Mouse (Mus musculus) heart, embryonic 10.5 days (tissue): ENCODE measurements around the gene Apom. TPM values are rescaled to one million over a fixed set of nuclear protein-coding genes. Genes with fewer than 3 reads are reported as not detected.

ENCODE experiments used
- DNase-seq: peaks from one replicate; pipeline ENCODE4 v3.0.0-alpha.2; 2017; ENCODE audit warnings: low spot score
- H3K27ac ChIP-seq: fragments of 300-500 bp; sonication (generic); 2 replicates; pipeline ENCODE4 v1.5.1; 2016; ENCODE audit warnings: mild to moderate bottlenecking
- H3K27me3 ChIP-seq: fragments of 300-500 bp; sonication (generic); 2 replicates; pipeline ENCODE4 v1.6.1; 2016; ENCODE audit warnings: mild to moderate bottlenecking; ENCODE audit not compliant: poor library complexity, insufficient read depth, severe bottlenecking
- H3K36me3 ChIP-seq: fragments of 300-500 bp; sonication (generic); 2 replicates; pipeline ENCODE4 v1.6.1; 2016; ENCODE audit warnings: mild to moderate bottlenecking, moderate library complexity
- H3K4me1 ChIP-seq: fragments of 300-500 bp; sonication (generic); 2 replicates; pipeline ENCODE4 v1.6.1; 2016; ENCODE audit warnings: mild to moderate bottlenecking
- H3K4me3 ChIP-seq: fragments of 300-500 bp; sonication (generic); 2 replicates; pipeline ENCODE4 v1.5.1; 2016; ENCODE audit warnings: mild to moderate bottlenecking, moderate library complexity
- H3K9me3 ChIP-seq: fragments of 300-500 bp; sonication (generic); 2 replicates; pipeline ENCODE4 v1.6.1; 2016; ENCODE audit warnings: mild to moderate bottlenecking, moderate library complexity
- WGBS: fragments of 180-500 bp; shearing (Covaris S2); methylation state at CpG from one replicate; pipeline ENCODE4 v1.1.7; 2016; 5-methylcytosine and 5-hydroxymethylcytosine counted together
- polyA plus RNA-seq: library from polyadenylated mRNA; unstranded; fragments of >200 nt; fragmentation: Nextera tagmentation; extraction: Ambion mirVana; gene quantifications from 2 replicates; pipeline ENCODE4 v1.2.1, GENCODE M21; 2016

Gene Apom
- polyA plus RNA-seq, 1 experiment from 2014 or later: 72.5 TPM

DNA sequence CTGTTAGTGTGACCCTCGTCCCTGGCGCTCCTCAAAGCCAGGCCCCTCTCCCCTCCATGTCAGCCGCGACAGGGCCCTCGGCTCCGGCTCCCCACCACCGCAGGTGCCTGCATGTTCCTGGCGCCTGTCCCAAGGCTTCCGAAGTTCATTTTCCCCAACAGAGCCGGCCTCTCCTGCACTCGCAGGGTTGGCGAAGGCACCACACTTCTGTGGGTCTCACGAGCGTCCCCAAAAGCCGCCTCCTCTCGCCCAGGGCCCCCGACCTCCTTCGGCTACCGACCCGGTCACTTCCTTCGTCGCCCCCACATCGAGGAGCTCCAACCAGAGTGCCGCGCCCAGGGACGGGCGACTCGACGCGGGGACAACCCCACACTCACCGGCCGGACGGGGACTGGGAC is 11.1 kb downstream of the Apom start:
- under 1% methylated on average over 33 of the region's 33 CpGs for WGBS
- H3K4me1 ChIP-seq: peaks cover 27% of the 10 kb centered on the region
- peak overlapping the region; percentile 97 for H3K4me3 ChIP-seq
- H3K36me3 ChIP-seq: peaks cover 57% of the 10 kb centered on the region
- H3K9me3 ChIP-seq: no peaks in the 10 kb centered on the region
- H3K27me3 ChIP-seq: no peaks in the 10 kb centered on the region
- no peak for DNase-seq
- peak overlapping the region; percentile 94 for H3K27ac ChIP-seq

DNA sequence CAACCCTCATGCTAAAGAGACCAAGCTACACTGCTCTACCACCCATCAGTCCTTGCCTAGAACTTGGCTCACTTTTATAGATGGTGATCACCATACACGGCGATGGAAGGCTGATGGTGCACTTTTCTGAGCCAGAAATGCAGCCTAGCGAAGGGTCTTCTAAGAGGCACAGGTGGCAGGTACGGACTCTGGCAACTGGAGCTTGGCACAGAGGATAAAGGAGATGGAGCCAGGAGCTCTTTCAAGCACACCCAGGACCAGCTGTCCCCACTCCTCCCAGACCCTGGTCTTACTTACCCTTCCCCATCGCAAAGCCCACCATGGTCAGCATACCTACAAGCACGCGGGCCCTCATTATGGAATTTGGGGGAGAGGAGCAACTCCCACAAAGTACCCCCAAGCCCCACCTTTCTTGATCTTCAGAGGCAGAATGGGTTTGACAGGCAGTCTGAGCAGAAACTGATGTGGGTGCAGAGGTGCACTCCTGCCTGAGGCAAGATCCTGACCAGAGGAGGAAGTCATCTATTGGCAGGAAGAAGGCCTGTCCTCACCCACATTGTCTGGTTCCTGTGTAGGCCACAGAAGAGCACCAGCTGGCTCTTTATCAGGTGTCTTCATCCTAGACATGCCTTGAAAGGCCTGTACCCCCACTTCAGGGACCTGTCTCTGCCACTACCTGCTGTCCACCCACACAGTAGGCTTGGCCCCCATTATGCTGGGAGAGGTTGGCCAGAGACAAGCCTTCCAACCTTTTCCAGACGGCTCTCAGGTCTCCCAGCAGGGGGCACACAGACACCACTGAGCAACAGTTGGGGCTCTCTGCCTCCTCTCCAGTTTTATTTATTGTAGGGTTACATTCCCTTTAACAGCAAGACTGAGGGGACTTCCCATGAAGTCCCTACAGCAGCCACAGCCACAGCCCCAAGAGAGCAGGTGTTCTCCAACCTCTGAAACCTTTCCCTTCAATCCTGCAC is 16.5 kb downstream of the Apom start, which contains the start of gene Ly6g5b:
TSS of gene Ly6g5b (minus strand) at position 383 of the 974 bp plus-strand sequence.
- Histone ChIP-seq H3K4me3 (no peak within 1 kb of the TSS), H3K27me3 (no peaks in the 10 kb centered on the region), H3K27ac (no peak within 1 kb of the TSS), H3K9me3 (no peaks in the 10 kb centered on the region), H3K4me1 (peaks cover 12% of the 10 kb centered on the region; the same call in 1 of the 2 replicates), H3K36me3 (peaks cover 55% of the 10 kb centered on the region)
- no peak for DNase-seq
- WGBS: 87% methylated on average over 8 of the region's 8 CpGs

GRCm38 (mm10) chr17:35111774-35112173 is 20.1 kb downstream of the Apom start:
- peak overlapping the region; percentile 69 for H3K27ac ChIP-seq
- no peaks in the 10 kb centered on the region for H3K27me3 ChIP-seq
- peaks cover 7% of the 10 kb centered on the region; the same call in 1 of the 2 replicates for H3K4me1 ChIP-seq
- H3K9me3 ChIP-seq: no peaks in the 10 kb centered on the region
- H3K4me3 ChIP-seq: no peak overlapping the region
- no peak for DNase-seq
- 66% methylated on average over 9 of the region's 9 CpGs for WGBS
- peaks cover 28% of the 10 kb centered on the region for H3K36me3 ChIP-seq

DNA sequence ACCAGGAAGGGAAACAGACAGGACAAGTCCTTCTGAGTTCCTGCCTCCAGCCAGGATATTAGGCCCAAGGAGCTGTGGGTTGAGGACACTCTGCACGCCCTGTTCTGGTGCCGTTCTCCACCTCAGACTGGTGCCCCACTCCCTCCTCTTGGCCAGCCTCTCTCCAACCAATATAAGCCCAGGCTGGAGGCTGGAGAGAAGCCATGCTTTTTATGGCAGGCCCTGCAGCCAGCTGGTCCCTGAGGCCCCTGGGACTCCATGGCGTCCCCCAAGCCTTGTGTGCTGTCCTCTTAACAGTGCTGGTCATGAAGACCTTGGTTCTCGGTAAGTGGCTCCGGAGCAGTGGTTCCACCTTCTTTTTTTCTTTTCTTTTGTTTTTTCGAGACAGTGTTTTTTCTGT is 23.8 kb downstream of the Apom start, which contains the start of gene Ly6g5c:
TSS of gene Ly6g5c (plus strand) at position 183 of the 400 bp plus-strand sequence.
- H3K36me3 ChIP-seq: peaks cover 17% of the 10 kb centered on the region
- no peaks in the 10 kb centered on the region for H3K9me3 ChIP-seq
- H3K27ac ChIP-seq: no peak within 1 kb of the TSS
- H3K4me1 ChIP-seq: peaks cover 20% of the 10 kb centered on the region
- no peak for DNase-seq
- H3K27me3 ChIP-seq: no peaks in the 10 kb centered on the region
- WGBS: 78% methylated on average over 6 of the region's 6 CpGs
- no peak within 1 kb of the TSS for H3K4me3 ChIP-seq

GRCm38 (mm10) chr17:35106522-35106921 is 25.3 kb downstream of the Apom start:
- WGBS: 61% methylated on average over 3 of the region's 3 CpGs
- H3K27ac ChIP-seq: no peak overlapping the region

DNA sequence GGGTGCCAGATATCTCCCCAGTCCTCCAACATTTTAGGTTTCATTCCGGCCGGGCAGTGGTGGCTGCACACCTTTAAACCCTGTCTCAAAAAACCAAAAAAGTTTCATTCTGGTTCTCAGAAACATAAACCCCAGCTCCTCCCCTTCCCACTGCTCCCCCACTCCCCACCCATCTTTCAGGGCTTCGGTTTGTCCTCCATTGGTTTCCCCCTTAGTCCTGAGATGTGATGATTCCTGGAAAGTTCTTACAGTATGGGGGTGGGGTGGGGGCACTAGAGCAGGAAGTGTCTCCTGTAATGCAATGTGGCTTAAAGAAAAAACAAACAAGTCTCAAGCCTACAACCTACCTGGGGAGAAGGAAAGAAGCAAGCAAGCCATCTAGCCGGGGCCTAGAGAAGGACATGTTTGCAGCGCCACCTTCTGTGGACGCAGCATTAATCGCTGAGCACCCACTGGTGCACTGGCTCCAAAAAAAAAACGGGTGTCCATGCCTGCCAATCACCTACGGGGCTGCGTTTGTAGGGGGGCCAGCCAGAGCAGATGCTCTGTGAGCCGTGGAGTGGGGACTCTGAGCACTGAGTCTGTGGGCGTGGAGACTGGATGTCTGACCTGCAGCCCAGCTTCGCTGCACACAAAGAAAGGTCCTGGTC is 26.0 kb downstream of the Apom start:
- DNase-seq: no peak
- Histone ChIP-seq H3K4me1 (peaks cover 27% of the 10 kb centered on the region), H3K9me3 (no peaks in the 10 kb centered on the region), H3K27me3 (no peaks in the 10 kb centered on the region), H3K36me3 (peaks cover 39% of the 10 kb centered on the region), H3K27ac (peak overlapping the region; percentile 69; the same call in 1 of the 2 replicates), H3K4me3 (peak overlapping the region; percentile 22; the same call in 1 of the 2 replicates)
- WGBS: 30% methylated on average over 13 of the region's 13 CpGs

More at GRCm38 (mm10) chr17:35106522-35106921, 25.3 kb downstream of the Apom start:
- DNase-seq: no peak
- Histone ChIP-seq H3K4me1 (peaks cover 31% of the 10 kb centered on the region), H3K4me3 (no peak overlapping the region), H3K36me3 (peaks cover 32% of the 10 kb centered on the region), H3K9me3 (no peaks in the 10 kb centered on the region), H3K27me3 (no peaks in the 10 kb centered on the region)

- Histone ChIP-seq H3K9me3 (no peaks in the 10 kb centered on the region), H3K27ac (no peak overlapping the region), H3K27me3 (no peaks in the 10 kb centered on the region), H3K4me3 (no peak overlapping the region), H3K4me1 (peaks cover 37% of the 10 kb centered on the region), H3K36me3 (peaks cover 50% of the 10 kb centered on the region)
- WGBS: 58% methylated on average over 6 of the region's 6 CpGs
- no peak for DNase-seq
These were observed 27.1 kb downstream of the Apom start for GRCm38 (mm10) chr17:35104754-35105153.

- H3K27me3 ChIP-seq: no peaks in the 10 kb centered on the region
- H3K4me1 ChIP-seq: peaks cover 38% of the 10 kb centered on the region
- no peak overlapping the region for H3K4me3 ChIP-seq
- no peaks in the 10 kb centered on the region for H3K9me3 ChIP-seq
- H3K36me3 ChIP-seq: peaks cover 57% of the 10 kb centered on the region
- 84% methylated on average over 7 of the region's 7 CpGs for WGBS
- no peak for DNase-seq
- H3K27ac ChIP-seq: no peak overlapping the region; the same call in 1 of the 2 replicates
These were observed 27.8 kb downstream of the Apom start for GRCm38 (mm10) chr17:35104079-35104478.

- Histone ChIP-seq H3K36me3 (peaks cover 65% of the 10 kb centered on the region), H3K27me3 (no peaks in the 10 kb centered on the region), H3K4me1 (peaks cover 38% of the 10 kb centered on the region), H3K9me3 (no peaks in the 10 kb centered on the region), H3K27ac (no peak overlapping the region), H3K4me3 (no peak overlapping the region)
- WGBS: 64% methylated on average over 6 of the region's 6 CpGs
- no peak for DNase-seq
These were observed 28.6 kb downstream of the Apom start for GRCm38 (mm10) chr17:35103221-35103690.

GRCm38 (mm10) chr17:35102299-35102698 is 29.6 kb downstream of the Apom start:
- Histone ChIP-seq H3K4me1 (peaks cover 38% of the 10 kb centered on the region), H3K36me3 (peaks cover 71% of the 10 kb centered on the region), H3K4me3 (no peak overlapping the region), H3K27ac (peak overlapping the region; percentile 19; the same call in 1 of the 2 replicates), H3K9me3 (no peaks in the 10 kb centered on the region), H3K27me3 (no peaks in the 10 kb centered on the region)
- 81% methylated on average over 8 of the region's 8 CpGs for WGBS
- DNase-seq: no peak

DNA sequence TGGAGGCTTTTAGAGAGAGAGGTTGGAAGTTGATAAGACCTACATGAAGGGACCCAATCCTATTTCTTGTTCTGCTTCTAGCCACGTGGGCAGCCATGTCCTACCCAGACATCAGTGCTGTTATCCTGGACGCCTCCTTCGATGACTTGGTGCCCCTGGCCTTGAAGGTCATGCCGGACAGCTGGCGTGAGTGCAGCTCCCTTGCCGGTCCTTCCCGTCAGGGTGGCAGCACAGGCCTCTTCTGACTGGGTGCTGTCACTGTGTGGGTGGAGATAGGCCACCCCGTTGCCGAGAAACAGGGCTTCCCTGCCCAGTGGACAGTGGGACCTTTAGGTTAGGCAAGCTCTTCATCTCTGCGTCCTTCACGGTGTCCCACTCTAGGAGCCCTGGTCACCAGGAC is 30.7 kb downstream of the Apom start:
- H3K36me3 ChIP-seq: peaks cover 82% of the 10 kb centered on the region
- WGBS: 85% methylated on average over 11 of the region's 11 CpGs
- H3K4me1 ChIP-seq: peaks cover 36% of the 10 kb centered on the region
- no peak overlapping the region for H3K4me3 ChIP-seq
- no peaks in the 10 kb centered on the region for H3K27me3 ChIP-seq
- DNase-seq: no peak
- no peaks in the 10 kb centered on the region for H3K9me3 ChIP-seq
- no peak overlapping the region for H3K27ac ChIP-seq

GRCm38 (mm10) chr17:35100196-35100765 is 31.6 kb downstream of the Apom start:
- H3K27me3 ChIP-seq: no peaks in the 10 kb centered on the region
- peaks cover 31% of the 10 kb centered on the region for H3K4me1 ChIP-seq
- WGBS: 63% methylated on average over 10 of the region's 10 CpGs
- DNase-seq: no peak
- no peak overlapping the region for H3K4me3 ChIP-seq
- peaks cover 90% of the 10 kb centered on the region for H3K36me3 ChIP-seq
- H3K27ac ChIP-seq: peak overlapping the region; percentile 3; the same call in 1 of the 2 replicates
- H3K9me3 ChIP-seq: no peaks in the 10 kb centered on the region
